Mouse (Mus musculus): ENCODE measurements around the gene Olfr698. TPM values are rescaled to one million over a fixed set of nuclear protein-coding genes. Genes with fewer than 3 reads are reported as not detected.
"Not testable (repeated sequence)": the region's sequence is repeated elsewhere in the genome, so short reads cannot be mapped to it uniquely, and the experiment has no call there.

Olfr698 gene
- polyA plus RNA-seq (2015; fragmentation: Nextera tagmentation; extraction: Ambion mirVana) = not detected in 2 replicates

DNA sequence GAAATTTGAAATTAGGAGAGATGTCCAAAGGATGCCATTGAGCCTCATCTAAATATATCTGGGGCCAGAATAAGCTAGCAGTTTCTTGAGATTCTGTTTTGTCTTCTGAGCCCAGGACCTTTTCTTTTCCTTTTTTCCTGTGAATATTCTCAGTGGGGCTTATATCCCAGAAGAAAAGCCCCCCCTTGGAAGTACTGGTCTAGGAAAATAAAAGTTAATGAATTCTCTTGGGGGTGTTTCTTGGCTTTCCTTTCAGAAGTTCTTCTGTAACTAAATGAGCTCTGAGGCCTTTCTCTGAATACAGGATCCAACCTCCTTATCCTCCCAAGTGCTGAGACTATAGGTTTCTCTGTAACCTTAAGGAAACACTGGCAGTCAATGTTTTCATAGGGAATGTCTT, at the start of gene Olfr698:
Gene Olfr698 (minus strand): TSS at position 101 of the 400 bp plus-strand sequence.
- no peak within 1 kb of the TSS for H3K27ac ChIP-seq (ENCODE audit: low read length)

DNA sequence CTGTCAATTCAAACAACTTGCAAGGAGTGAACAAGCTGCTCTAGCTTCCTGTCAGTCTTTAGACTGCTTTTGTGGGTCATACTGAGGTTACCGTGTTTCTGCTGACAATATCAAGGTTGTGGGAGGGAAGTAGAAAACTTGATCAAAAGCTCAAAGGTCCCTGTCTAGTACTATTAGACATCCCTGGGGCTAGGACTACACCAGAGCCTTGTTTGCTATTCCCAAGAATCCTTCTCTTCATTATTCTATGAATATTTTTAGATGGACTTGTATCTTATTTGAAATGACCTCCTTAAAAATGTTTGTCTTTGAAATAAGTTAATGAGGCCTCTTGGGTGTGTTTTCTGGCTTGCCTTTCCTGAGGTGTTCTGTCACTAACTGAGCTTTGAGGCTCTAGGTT, 37.9 kb upstream of the Olfr698 start, which contains the start of gene Olfr699:
Gene Olfr699 (minus strand): TSS at position 101 of the 400 bp plus-strand sequence.
- TF ChIP-seq CTCF (IDR thresholded peaks at IDR 0.05) (no peak), EP300 (IDR thresholded peaks at IDR 0.05) (no peak)
- H3K9me3 ChIP-seq (ENCODE audit: low read length) = no peaks in the 10 kb centered on the region

More for the DNA sequence above, at the start of gene Olfr698:
- H3K4me1 ChIP-seq (ENCODE audit: insufficient read depth, low read depth, low read length) = no peaks in the 10 kb centered on the region
- no peak within 1 kb of the TSS for H3K4me3 ChIP-seq (ENCODE audit: low read depth, low read length)
- TF ChIP-seq CTCF (IDR thresholded peaks at IDR 0.05) = no peak
- no peak for TF ChIP-seq EP300 (IDR thresholded peaks at IDR 0.05)
- no peak within 1 kb of the TSS for H3K9ac ChIP-seq (replicated peaks; ENCODE audit: low read depth)
- H3K9me3 ChIP-seq (ENCODE audit: low read length) = no peaks in the 10 kb centered on the region
- H3K27me3 ChIP-seq (replicated peaks; ENCODE audit: insufficient read depth, low read length) = no peaks in the 10 kb centered on the region
- no peak within 1 kb of the TSS for H3K4me2 ChIP-seq (replicated peaks; ENCODE audit: low read depth, low read length)
- H3K36me3 ChIP-seq (ENCODE audit: insufficient read depth, low read length) = no peaks in the 10 kb centered on the region
- ATAC-seq (no peak), DNase-seq (ENCODE audit: low spot score) (no peak)

DNA sequence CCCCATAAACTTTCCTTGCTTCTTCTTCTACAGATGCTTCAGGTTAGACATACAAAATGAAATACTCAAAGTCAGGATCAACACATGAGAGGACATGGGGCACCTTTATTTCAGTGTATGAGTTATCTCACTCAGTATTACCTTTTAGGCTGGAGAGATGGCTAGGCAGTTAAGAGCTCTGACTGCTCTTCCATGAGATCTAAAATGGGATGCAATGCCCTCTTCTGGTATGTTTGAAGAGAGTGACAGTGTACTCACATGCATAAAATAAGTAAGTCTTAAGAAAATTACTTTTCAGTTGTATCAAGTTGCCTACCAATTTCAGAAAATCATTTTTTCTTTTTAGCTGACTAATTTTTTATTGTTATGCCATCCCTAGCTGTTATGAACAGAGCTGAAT, 33.1 kb upstream of the Olfr698 start:
- DNase-seq (ENCODE audit: low spot score) (no peak), ATAC-seq (no peak)
- no peaks in the 10 kb centered on the region for H3K36me3 ChIP-seq (ENCODE audit: insufficient read depth, low read length)
- no peak overlapping the region for H3K27ac ChIP-seq (ENCODE audit: low read length)
- H3K4me3 ChIP-seq (ENCODE audit: low read depth, low read length) = no peak overlapping the region
- H3K9ac ChIP-seq (replicated peaks; ENCODE audit: low read depth) = no peak overlapping the region
- TF ChIP-seq EP300 (IDR thresholded peaks at IDR 0.05) = no peak
- no peak for TF ChIP-seq CTCF (IDR thresholded peaks at IDR 0.05)
- H3K9me3 ChIP-seq (ENCODE audit: low read length) = no peaks in the 10 kb centered on the region
- no peak overlapping the region for H3K4me2 ChIP-seq (replicated peaks; ENCODE audit: low read depth, low read length)
- no peaks in the 10 kb centered on the region for H3K27me3 ChIP-seq (replicated peaks; ENCODE audit: insufficient read depth, low read length)
- no peaks in the 10 kb centered on the region for H3K4me1 ChIP-seq (ENCODE audit: insufficient read depth, low read depth, low read length)

More for the DNA sequence above, 37.9 kb upstream of the Olfr698 start, which contains the start of gene Olfr699:
- Histone ChIP-seq H3K27ac (ENCODE audit: low read length) (no peak within 1 kb of the TSS), H3K4me3 (ENCODE audit: low read depth, low read length) (no peak within 1 kb of the TSS), H3K27me3 (replicated peaks; ENCODE audit: insufficient read depth, low read length) (no peaks in the 10 kb centered on the region), H3K9ac (replicated peaks; ENCODE audit: low read depth) (no peak within 1 kb of the TSS), H3K4me2 (replicated peaks; ENCODE audit: low read depth, low read length) (no peak within 1 kb of the TSS), H3K36me3 (ENCODE audit: insufficient read depth, low read length) (no peaks in the 10 kb centered on the region), H3K4me1 (ENCODE audit: insufficient read depth, low read depth, low read length) (no peaks in the 10 kb centered on the region)
- ATAC-seq (no peak), DNase-seq (ENCODE audit: low spot score) (no peak)
- WGBS = 63% methylated on average over 1 of the region's 1 CpGs

DNA sequence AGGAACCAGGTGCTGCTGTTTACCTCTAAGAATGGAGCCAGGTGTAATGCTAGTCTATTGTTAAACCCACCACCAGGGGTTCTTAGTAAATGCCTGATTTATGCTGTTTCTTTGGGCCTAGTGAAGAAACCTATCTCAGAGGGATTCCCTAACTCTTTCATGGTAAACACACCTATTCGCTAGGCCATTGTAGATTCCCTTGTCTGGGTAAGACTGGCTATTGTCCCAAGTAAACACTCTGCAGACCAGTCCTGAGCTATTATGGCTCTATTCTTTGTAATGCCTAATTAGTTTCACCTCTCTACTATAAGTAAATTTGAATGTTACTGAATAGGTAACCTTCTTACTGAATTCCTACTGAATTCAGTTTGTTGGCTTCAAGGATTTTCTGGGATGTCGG, 5.8 kb upstream of the Olfr698 start:
- H3K4me2 ChIP-seq (replicated peaks; ENCODE audit: low read depth, low read length); H3K36me3 ChIP-seq (ENCODE audit: insufficient read depth, low read length); H3K27me3 ChIP-seq (replicated peaks; ENCODE audit: insufficient read depth, low read length); H3K4me3 ChIP-seq (ENCODE audit: low read depth, low read length); DNase-seq (ENCODE audit: low spot score); H3K4me1 ChIP-seq (ENCODE audit: insufficient read depth, low read depth, low read length); H3K27ac ChIP-seq (ENCODE audit: low read length); ATAC-seq; H3K9me3 ChIP-seq (ENCODE audit: low read length); H3K9ac ChIP-seq (replicated peaks; ENCODE audit: low read depth): not testable (repeated sequence)
- 77% methylated on average over 2 of the region's 2 CpGs for WGBS

DNA sequence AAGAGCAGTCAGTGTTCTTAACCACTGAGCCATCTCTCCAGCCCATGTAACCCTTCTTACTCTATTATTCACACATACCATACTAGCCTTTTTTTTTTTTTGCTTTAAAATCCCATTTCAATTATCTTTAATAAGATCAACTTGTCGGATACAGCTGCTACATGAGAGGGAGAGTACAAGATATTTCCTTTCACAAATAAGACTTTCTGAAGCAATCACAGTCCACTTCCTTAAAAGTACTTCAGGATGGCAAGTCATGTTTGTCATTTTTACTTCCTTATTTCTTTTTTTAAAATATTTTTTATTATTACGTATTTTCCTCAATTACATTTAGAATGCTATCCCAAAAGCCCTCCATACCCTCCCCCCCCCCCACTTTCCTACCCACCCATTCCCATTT, 3.6 kb upstream of the Olfr698 start:
- no peak overlapping the region for H3K4me2 ChIP-seq (replicated peaks; ENCODE audit: low read depth, low read length)
- no peak overlapping the region for H3K9ac ChIP-seq (replicated peaks; ENCODE audit: low read depth)
- H3K27me3 ChIP-seq (replicated peaks; ENCODE audit: insufficient read depth, low read length) = no peaks in the 10 kb centered on the region
- H3K4me3 ChIP-seq (ENCODE audit: low read depth, low read length) = no peak overlapping the region
- H3K36me3 ChIP-seq (ENCODE audit: insufficient read depth, low read length) = no peaks in the 10 kb centered on the region
- TF ChIP-seq CTCF (IDR thresholded peaks at IDR 0.05) = no peak
- TF ChIP-seq EP300 (IDR thresholded peaks at IDR 0.05) = no peak
- ATAC-seq = no peak
- DNase-seq (ENCODE audit: low spot score) = peak; percentile 34
- no peak overlapping the region for H3K27ac ChIP-seq (ENCODE audit: low read length)
- H3K9me3 ChIP-seq (ENCODE audit: low read length) = no peaks in the 10 kb centered on the region
- WGBS = 81% methylated on average over 2 of the region's 2 CpGs
- H3K4me1 ChIP-seq (ENCODE audit: insufficient read depth, low read depth, low read length) = no peaks in the 10 kb centered on the region

DNA sequence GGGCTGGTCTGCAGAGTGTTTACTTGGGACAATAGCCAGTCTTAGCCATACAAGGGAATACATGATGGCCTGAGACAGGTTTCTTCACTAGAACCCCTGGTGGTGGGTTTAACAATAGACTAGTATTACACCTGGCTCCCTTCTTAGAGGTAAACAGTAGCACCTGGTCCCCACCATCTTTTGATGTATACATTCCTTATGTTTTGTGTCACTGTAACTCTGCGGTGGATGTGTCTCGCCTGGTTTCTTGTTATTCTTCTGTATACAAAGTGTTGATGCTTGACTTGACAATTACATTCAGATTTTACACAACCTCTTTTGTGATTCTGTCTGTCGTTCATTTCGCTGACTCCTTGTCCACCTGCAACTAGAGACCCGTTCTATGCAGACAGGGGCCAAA, 9.4 kb downstream of the Olfr698 start:
- H3K36me3 ChIP-seq (ENCODE audit: insufficient read depth, low read length) = no peaks in the 10 kb centered on the region
- TF ChIP-seq CTCF (IDR thresholded peaks at IDR 0.05) = no peak
- TF ChIP-seq EP300 (IDR thresholded peaks at IDR 0.05) = no peak
- H3K27ac ChIP-seq (ENCODE audit: low read length) = no peak overlapping the region
- H3K9me3 ChIP-seq (ENCODE audit: low read length) = no peaks in the 10 kb centered on the region
- no peak overlapping the region for H3K4me3 ChIP-seq (ENCODE audit: low read depth, low read length)
- H3K4me2 ChIP-seq (replicated peaks; ENCODE audit: low read depth, low read length) = no peak overlapping the region
- no peaks in the 10 kb centered on the region for H3K4me1 ChIP-seq (ENCODE audit: insufficient read depth, low read depth, low read length)
- no peak for DNase-seq (ENCODE audit: low spot score)
- no peaks in the 10 kb centered on the region for H3K27me3 ChIP-seq (replicated peaks; ENCODE audit: insufficient read depth, low read length)
- WGBS = 84% methylated on average over 5 of the region's 5 CpGs
- H3K9ac ChIP-seq (replicated peaks; ENCODE audit: low read depth) = no peak overlapping the region
- no peak for ATAC-seq

DNA sequence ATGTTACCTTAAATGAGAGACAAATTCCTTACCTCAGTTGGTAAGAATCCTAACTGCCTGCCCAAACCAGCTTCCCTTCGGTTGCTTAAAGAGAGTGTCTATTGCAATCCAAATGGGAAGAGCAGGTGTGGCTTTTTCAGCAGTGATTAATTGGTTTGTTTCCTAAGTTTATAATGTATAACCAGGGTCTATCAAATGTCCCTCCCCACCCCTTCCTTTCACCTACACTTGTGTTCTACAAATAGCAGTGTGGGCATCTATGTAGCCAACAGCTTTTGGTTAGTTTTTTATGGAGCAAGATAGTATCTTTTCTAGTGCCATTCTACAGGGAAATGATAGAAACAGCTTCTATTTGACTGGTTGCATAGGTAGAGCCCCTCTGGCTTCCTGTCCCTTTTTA, 12.9 kb downstream of the Olfr698 start, which contains the start of gene Olfr697:
Gene Olfr697 (minus strand): TSS at position 101 of the 400 bp plus-strand sequence.
- Histone ChIP-seq H3K27ac (ENCODE audit: low read length) (no peak within 1 kb of the TSS), H3K4me3 (ENCODE audit: low read depth, low read length) (no peak within 1 kb of the TSS), H3K4me2 (replicated peaks; ENCODE audit: low read depth, low read length) (no peak within 1 kb of the TSS), H3K9me3 (ENCODE audit: low read length) (no peaks in the 10 kb centered on the region), H3K36me3 (ENCODE audit: insufficient read depth, low read length) (no peaks in the 10 kb centered on the region), H3K9ac (replicated peaks; ENCODE audit: low read depth) (no peak within 1 kb of the TSS), H3K27me3 (replicated peaks; ENCODE audit: insufficient read depth, low read length) (no peaks in the 10 kb centered on the region), H3K4me1 (ENCODE audit: insufficient read depth, low read depth, low read length) (no peaks in the 10 kb centered on the region)
- 66% methylated on average over 1 of the region's 1 CpGs for WGBS
- DNase-seq (ENCODE audit: low spot score) (no peak), ATAC-seq (no peak)
- TF ChIP-seq EP300 (IDR thresholded peaks at IDR 0.05) (no peak), CTCF (IDR thresholded peaks at IDR 0.05) (no peak)

Measured in lung, postnatal 0 days (tissue).